Mouse (Mus musculus) midbrain, embryonic 13.5 days (tissue): Measurements from ENCODE around the gene Serp1. TPM values are rescaled to one million over a fixed set of nuclear protein-coding genes. Genes with fewer than 3 reads are reported as not detected.

Experiments
- ATAC-seq: fragments of 200-750 bp; cut with Nextera tagmentation; 2 replicates; pipeline ENCODE4 v1.8.0; 2017; ENCODE audit warnings: mild to moderate bottlenecking, moderate TSS enrichment, moderate library complexity
- H3K27ac ChIP-seq: fragments of 300-500 bp; sonication (generic); 2 replicates; pipeline ENCODE4 v1.5.1; 2015; ENCODE audit warnings: inconsistent platforms, mild to moderate bottlenecking, moderate library complexity
- H3K27me3 ChIP-seq: fragments of 300-500 bp; sonication (generic); 2 replicates; pipeline ENCODE4 v1.6.1; 2015; ENCODE audit warnings: mild to moderate bottlenecking, inconsistent platforms
- H3K36me3 ChIP-seq: fragments of 300-500 bp; sonication (generic); 2 replicates; pipeline ENCODE4 v1.6.1; 2015; ENCODE audit warnings: mild to moderate bottlenecking, inconsistent platforms
- H3K4me1 ChIP-seq: fragments of 300-500 bp; sonication (generic); replicated peaks from 2 replicates; pipeline ENCODE4 v1.6.1; 2015; ENCODE audit warnings: inconsistent platforms
- H3K4me2 ChIP-seq: fragments of 300-500 bp; sonication (generic); replicated peaks from 2 replicates; pipeline ENCODE4 v1.6.1; 2015; ENCODE audit warnings: moderate library complexity, mild to moderate bottlenecking, inconsistent platforms
- H3K4me3 ChIP-seq: fragments of 300-500 bp; sonication (generic); replicated peaks from 2 replicates; pipeline ENCODE4 v1.5.1; 2015; ENCODE audit warnings: mild to moderate bottlenecking, inconsistent platforms
- H3K9ac ChIP-seq: fragments of 300-500 bp; sonication (generic); replicated peaks from 2 replicates; pipeline ENCODE4 v1.6.1; 2015; ENCODE audit warnings: mild to moderate bottlenecking, inconsistent platforms
- H3K9me3 ChIP-seq: fragments of 300-500 bp; sonication (generic); 2 replicates; pipeline ENCODE4 v1.6.1; 2016; ENCODE audit warnings: mild to moderate bottlenecking, inconsistent platforms
- WGBS: fragments of 180-500 bp; shearing (Covaris S2); methylation state at CpG from one replicate; pipeline ENCODE4 v1.1.7; 2015; 5-methylcytosine and 5-hydroxymethylcytosine counted together
- polyA plus RNA-seq: library from polyadenylated mRNA; unstranded; fragments of >200 nt; fragmentation: Nextera tagmentation; extraction: Ambion mirVana; gene quantifications from 2 replicates; pipeline ENCODE4 v1.2.1, GENCODE M21; 2015

The Serp1 gene
- polyA plus RNA-seq = 74.0 and 75.3 TPM in 2 replicates

- peak within 1 kb of the TSS; percentile 83 for H3K4me2 ChIP-seq
- under 1% methylated on average over 57 of the region's 57 CpGs for WGBS
- ATAC-seq = peak; percentile 99
- peak within 1 kb of the TSS; percentile 96 for H3K4me3 ChIP-seq
- H3K27ac ChIP-seq = peak within 1 kb of the TSS; percentile 94
- no peaks in the 10 kb centered on the region for H3K9me3 ChIP-seq
- peaks cover 16% of the 10 kb centered on the region for H3K36me3 ChIP-seq
- peak within 1 kb of the TSS; percentile 95 for H3K9ac ChIP-seq
- peaks cover 26% of the 10 kb centered on the region for H3K4me1 ChIP-seq
- H3K27me3 ChIP-seq = no peaks in the 10 kb centered on the region
These were observed at the start of gene Serp1, which contains the start of gene Eif2a for GRCm38 (mm10) chr3:58525652-58526407. Serp1 (minus strand) TSS chr3:58525892. Eif2a (plus strand) TSS chr3:58525821.

DNA sequence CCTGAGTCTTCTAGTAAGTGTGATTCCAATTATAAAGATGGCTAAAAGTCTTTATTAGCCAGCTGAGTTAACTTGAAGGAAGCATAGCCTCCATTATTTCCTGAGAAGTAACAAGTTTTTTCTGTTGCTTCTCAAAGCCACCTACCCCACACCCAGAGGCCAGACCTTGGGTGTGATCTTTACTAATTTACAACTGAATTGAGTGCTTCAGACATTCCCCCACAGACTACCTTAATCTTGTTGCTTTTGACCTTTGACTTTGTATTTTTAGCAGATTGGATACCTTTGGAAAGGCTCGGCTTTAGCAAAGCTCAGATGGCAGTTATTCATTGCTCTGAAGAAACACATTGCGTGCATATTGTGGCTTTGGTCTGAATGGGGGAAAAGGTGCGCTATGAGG lies 45.1 kb upstream of the Serp1 start:
- no peak for ATAC-seq
- Histone ChIP-seq H3K4me1 (no peaks in the 10 kb centered on the region), H3K4me3 (no peak overlapping the region), H3K27me3 (no peaks in the 10 kb centered on the region), H3K4me2 (no peak overlapping the region), H3K27ac (no peak overlapping the region), H3K9ac (no peak overlapping the region), H3K9me3 (no peaks in the 10 kb centered on the region), H3K36me3 (no peaks in the 10 kb centered on the region)
- 90% methylated on average over 3 of the region's 3 CpGs for WGBS

- H3K9ac ChIP-seq = no peak overlapping the region
These were observed 35.7 kb upstream of the Serp1 start for GRCm38 (mm10) chr3:58561437-58561836.

DNA sequence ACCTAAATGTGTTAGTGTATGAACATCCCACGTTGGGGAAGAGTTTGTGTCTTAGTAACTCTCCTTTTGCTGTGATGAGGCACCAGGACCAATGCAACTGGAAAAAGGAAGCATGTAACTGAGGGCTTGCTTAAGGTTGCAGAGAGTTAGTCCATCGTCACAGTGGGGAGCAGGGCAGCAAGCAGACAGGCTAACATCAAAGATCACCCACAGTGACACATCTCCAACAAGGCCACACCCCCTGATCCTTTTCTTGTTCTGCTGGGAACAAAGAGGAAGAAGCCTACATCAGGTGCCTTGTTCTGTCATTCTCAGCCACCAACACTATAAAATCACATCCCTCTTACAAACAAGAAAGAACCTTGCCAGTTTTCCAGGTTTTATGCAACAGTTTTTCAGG lies 34.2 kb upstream of the Serp1 start:
- peaks cover 24% of the 10 kb centered on the region for H3K36me3 ChIP-seq
- no peak overlapping the region for H3K4me2 ChIP-seq
- ATAC-seq = no peak
- H3K4me1 ChIP-seq = no peaks in the 10 kb centered on the region
- no peak overlapping the region for H3K27ac ChIP-seq
- H3K4me3 ChIP-seq = no peak overlapping the region
- no peaks in the 10 kb centered on the region for H3K27me3 ChIP-seq
- 29% methylated on average over 2 of the region's 2 CpGs for WGBS
- H3K9me3 ChIP-seq = no peaks in the 10 kb centered on the region
- H3K9ac ChIP-seq = no peak overlapping the region

More at GRCm38 (mm10) chr3:58561437-58561836, 35.7 kb upstream of the Serp1 start:
- WGBS = 19% methylated on average over 2 of the region's 2 CpGs
- Histone ChIP-seq H3K4me2 (no peak overlapping the region), H3K4me1 (no peaks in the 10 kb centered on the region), H3K9me3 (no peaks in the 10 kb centered on the region), H3K27me3 (no peaks in the 10 kb centered on the region), H3K4me3 (no peak overlapping the region), H3K27ac (no peak overlapping the region), H3K36me3 (peaks cover 10% of the 10 kb centered on the region)
- ATAC-seq = no peak

DNA sequence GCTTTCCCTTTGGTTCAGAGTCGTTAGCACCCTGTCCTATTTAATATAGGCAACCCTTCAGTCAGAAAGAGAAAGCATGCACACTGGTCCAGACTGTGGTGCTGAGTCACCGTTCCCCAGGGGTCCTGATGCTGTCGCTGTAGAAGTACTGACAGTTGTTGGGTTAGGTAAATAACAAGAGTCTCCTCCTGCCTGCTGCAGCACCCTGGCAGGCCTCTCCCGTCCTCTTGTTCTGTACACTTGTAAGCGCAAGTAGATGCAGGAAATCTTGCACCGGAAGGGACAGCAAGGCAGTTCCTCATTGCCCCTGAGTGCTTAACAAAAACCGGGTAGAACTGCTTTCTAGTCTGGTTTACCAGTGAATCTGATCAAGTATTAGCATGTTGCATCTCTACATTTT lies 31.0 kb upstream of the Serp1 start:
- 89% methylated on average over 7 of the region's 7 CpGs for WGBS
- no peaks in the 10 kb centered on the region for H3K9me3 ChIP-seq

DNA sequence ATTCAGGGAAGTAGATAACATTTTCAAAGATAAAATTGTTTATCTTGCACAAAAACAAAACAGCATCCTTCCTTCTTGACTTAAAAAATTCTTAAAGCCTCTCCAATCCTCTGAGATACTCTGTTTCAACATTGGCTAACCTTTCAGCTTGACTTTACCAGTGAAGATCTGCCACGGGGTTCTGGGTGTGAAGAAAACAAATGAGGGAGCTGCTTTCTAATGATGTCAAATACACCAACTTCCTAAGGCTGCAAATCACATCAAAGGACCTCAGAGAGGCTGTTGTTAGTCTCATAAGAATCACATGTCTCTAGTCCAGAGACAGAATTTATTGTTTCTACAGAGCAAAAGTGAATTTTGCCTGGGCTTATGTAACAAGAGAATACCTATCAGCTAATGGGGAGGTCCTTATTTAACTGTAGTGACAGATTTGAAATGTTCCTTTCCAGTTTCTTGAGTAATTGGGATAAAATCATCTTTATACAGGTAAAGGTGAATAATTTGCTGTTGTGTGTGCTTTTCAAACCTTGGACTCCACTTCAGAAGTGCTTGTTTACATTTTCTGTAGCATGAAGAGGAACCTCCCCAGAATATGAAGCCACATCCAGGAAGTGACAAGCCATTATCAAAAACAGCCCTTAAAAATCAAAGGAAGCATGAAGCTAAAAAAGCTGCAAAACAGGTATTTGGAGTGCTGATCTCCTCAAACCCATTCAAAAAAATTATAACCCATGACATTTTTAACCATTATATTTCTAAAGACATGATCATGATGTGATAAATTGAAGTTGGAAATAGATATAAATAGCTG lies 26.5 kb upstream of the Serp1 start:
- WGBS = 88% methylated on average over 1 of the region's 1 CpGs
- Histone ChIP-seq H3K27ac (no peak overlapping the region), H3K9ac (no peak overlapping the region), H3K27me3 (no peaks in the 10 kb centered on the region), H3K4me3 (no peak overlapping the region), H3K9me3 (no peaks in the 10 kb centered on the region), H3K36me3 (peaks cover 84% of the 10 kb centered on the region), H3K4me2 (no peak overlapping the region), H3K4me1 (no peaks in the 10 kb centered on the region)
- no peak for ATAC-seq

More for the DNA sequence above, 31.0 kb upstream of the Serp1 start:
- peaks cover 54% of the 10 kb centered on the region for H3K36me3 ChIP-seq
- H3K4me2 ChIP-seq = no peak overlapping the region
- H3K27ac ChIP-seq = no peak overlapping the region
- H3K4me1 ChIP-seq = no peaks in the 10 kb centered on the region
- no peak overlapping the region for H3K4me3 ChIP-seq
- ATAC-seq = no peak
- H3K27me3 ChIP-seq = no peaks in the 10 kb centered on the region
- no peak overlapping the region for H3K9ac ChIP-seq

- ATAC-seq = no peak
- WGBS = 96% methylated on average over 3 of the region's 3 CpGs
- Histone ChIP-seq H3K27me3 (no peaks in the 10 kb centered on the region), H3K4me1 (no peaks in the 10 kb centered on the region), H3K9ac (no peak overlapping the region), H3K9me3 (no peaks in the 10 kb centered on the region), H3K27ac (no peak overlapping the region), H3K4me2 (no peak overlapping the region), H3K36me3 (peaks cover 54% of the 10 kb centered on the region), H3K4me3 (no peak overlapping the region)
These were observed 10.9 kb upstream of the Serp1 start for GRCm38 (mm10) chr3:58536573-58536972.

DNA sequence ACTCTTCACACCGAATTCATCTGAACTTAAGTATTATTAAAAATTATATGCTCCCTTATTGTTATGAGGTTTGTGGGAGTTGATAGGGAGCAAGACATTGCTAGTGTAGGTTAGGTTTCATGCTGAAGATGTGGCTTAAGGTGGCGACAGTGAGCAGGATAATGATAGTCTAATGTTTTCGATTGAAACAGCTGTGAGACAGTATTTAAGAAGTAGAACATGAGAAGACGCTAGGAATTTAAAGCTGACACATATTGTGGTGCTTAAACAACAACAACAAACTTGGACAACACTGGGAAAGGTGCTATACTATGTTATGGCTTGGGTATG lies 681 bp upstream of the Serp1 start:
- Histone ChIP-seq H3K4me2 (peak overlapping the region; percentile 83), H3K36me3 (peaks cover 16% of the 10 kb centered on the region), H3K27me3 (no peaks in the 10 kb centered on the region), H3K27ac (peak overlapping the region; percentile 94), H3K9ac (peak overlapping the region; percentile 59), H3K4me3 (peak overlapping the region; percentile 96), H3K4me1 (peaks cover 26% of the 10 kb centered on the region), H3K9me3 (no peaks in the 10 kb centered on the region)
- 6% methylated on average over 4 of the region's 4 CpGs for WGBS
- no peak for ATAC-seq

DNA sequence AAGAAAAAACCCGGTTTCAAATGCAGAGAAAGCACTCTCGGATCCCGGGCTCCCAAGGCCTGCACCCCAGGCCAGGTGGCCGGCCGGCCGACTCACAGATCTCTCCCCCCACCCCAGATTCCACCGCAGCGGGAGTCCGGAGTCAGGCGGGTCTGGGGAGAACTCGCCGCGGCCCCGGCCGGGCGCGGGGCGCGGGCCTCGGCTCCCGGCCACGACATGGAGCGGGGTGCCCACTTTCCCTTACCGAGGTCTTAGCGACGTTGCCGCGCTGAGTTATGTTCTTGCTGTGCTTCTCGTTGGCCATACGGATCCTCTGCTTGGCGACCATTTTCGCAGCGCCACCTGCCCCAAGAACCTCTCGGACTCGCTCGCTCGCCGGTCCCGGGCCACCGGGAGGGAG lies 526 bp downstream of the Serp1 start:
- no peaks in the 10 kb centered on the region for H3K9me3 ChIP-seq
- H3K4me3 ChIP-seq = peak overlapping the region; percentile 96
- peaks cover 22% of the 10 kb centered on the region for H3K36me3 ChIP-seq
- peak overlapping the region; percentile 95 for H3K9ac ChIP-seq
- no peak for ATAC-seq
- peaks cover 26% of the 10 kb centered on the region for H3K4me1 ChIP-seq
- no peaks in the 10 kb centered on the region for H3K27me3 ChIP-seq
- under 1% methylated on average over 40 of the region's 40 CpGs for WGBS
- H3K4me2 ChIP-seq = peak overlapping the region; percentile 83
- peak overlapping the region; percentile 94 for H3K27ac ChIP-seq

DNA sequence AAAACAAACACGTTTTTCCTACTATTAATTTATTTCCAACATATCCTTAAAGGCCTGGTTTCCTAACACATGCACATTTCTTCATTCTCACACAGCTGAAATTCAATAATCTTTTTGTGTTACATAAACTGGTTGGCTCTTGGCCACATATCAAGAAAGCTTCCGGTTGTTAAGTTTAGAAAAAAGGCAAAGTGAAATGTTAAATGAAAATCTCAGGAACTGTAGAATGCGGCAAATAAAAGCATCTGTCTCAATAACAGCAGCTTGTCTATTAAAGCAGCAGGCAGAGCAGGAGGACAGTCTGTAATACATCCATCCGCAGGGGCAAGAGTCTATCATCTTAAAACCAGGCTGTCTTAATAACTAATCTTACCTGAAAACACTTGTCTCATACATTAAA lies 1.4 kb downstream of the Serp1 start:
- no peaks in the 10 kb centered on the region for H3K9me3 ChIP-seq
- WGBS = 75% methylated on average over 4 of the region's 4 CpGs
- peak overlapping the region; percentile 95 for H3K9ac ChIP-seq
- peaks cover 22% of the 10 kb centered on the region for H3K36me3 ChIP-seq
- H3K27me3 ChIP-seq = no peaks in the 10 kb centered on the region
- no peak overlapping the region for H3K27ac ChIP-seq
- no peak for ATAC-seq
- H3K4me2 ChIP-seq = peak overlapping the region; percentile 83
- H3K4me1 ChIP-seq = peaks cover 26% of the 10 kb centered on the region
- H3K4me3 ChIP-seq = peak overlapping the region; percentile 96

DNA sequence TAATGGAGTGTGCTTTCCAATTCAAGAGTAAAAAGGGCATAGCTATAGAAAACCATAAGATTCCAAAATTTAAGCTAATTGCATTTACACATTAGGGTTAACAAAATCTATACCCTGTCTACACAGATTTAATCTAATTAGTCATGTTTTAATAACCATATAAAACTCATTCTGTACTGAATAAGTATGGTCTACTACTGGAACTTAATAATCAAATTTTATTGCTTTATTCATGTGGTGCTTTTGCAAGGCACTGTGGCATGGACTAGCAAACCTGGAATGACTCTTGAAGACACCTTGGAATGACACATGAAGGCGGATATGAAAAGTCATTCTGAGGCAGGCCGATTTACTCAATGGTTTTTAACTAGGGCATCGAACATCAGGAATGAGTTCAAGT lies 2.3 kb downstream of the Serp1 start:
- Histone ChIP-seq H3K9me3 (no peaks in the 10 kb centered on the region), H3K36me3 (peaks cover 22% of the 10 kb centered on the region), H3K4me1 (peaks cover 26% of the 10 kb centered on the region), H3K4me3 (no peak overlapping the region), H3K9ac (no peak overlapping the region), H3K4me2 (no peak overlapping the region), H3K27ac (no peak overlapping the region), H3K27me3 (no peaks in the 10 kb centered on the region)
- WGBS = 96% methylated on average over 3 of the region's 3 CpGs
- no peak for ATAC-seq

DNA sequence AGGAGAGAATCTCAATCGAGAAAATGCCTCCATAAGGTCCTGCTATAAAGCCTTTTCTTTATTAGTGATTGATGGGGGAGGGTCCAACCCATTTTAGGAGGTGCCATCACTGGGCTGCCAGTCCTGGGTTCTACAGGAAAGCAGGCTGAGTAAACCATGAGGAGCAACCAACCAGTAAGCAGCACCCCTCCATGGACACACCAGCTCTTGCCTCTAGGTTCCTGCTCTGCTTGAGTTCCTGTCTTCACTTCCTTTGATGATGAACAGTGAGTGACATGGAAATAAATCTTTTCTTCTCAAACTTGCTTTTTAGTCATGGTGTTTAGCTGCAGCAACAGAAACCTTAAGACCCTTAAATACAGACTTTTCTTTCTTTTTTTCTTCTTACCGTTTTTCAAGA lies 4.3 kb downstream of the Serp1 start:
- no peaks in the 10 kb centered on the region for H3K9me3 ChIP-seq
- H3K4me2 ChIP-seq = no peak overlapping the region
- no peak overlapping the region for H3K4me3 ChIP-seq
- H3K27ac ChIP-seq = no peak overlapping the region
- H3K27me3 ChIP-seq = no peaks in the 10 kb centered on the region
- no peak for ATAC-seq
- peaks cover 22% of the 10 kb centered on the region for H3K36me3 ChIP-seq
- 96% methylated on average over 2 of the region's 2 CpGs for WGBS
- H3K4me1 ChIP-seq = peaks cover 15% of the 10 kb centered on the region
- H3K9ac ChIP-seq = no peak overlapping the region
